Mouse (Mus musculus) limb, embryonic 11.5 days (tissue): ENCODE measurements around the gene Zfp710. TPM values are rescaled to one million over a fixed set of nuclear protein-coding genes. Genes with fewer than 3 reads are reported as not detected.
A peak's percentile ranks its signal among the peaks of the same experiment; 100 is the strongest.

Source experiments
- ATAC-seq: fragments of 200-750 bp; cut with Nextera tagmentation; 2 replicates; pipeline ENCODE4 v1.8.0; 2017; ENCODE audit warnings: low read depth; ENCODE audit not compliant: insufficient number of reproducible peaks, low FRiP score, low TSS enrichment
- DNase-seq: peaks from one replicate; pipeline ENCODE4 v3.0.0-alpha.2; 2015; ENCODE audit warnings: low spot score
- H3K27ac ChIP-seq: fragments of 300-500 bp; sonication (generic); replicated peaks from 2 replicates; pipeline ENCODE4 v1.5.1; 2014; ENCODE audit warnings: low read depth, mild to moderate bottlenecking, low read length
- H3K27me3 ChIP-seq: fragments of 300-500 bp; sonication (generic); 2 replicates; pipeline ENCODE4 v1.6.1; 2014; ENCODE audit warnings: mild to moderate bottlenecking, low read length, mixed read lengths; ENCODE audit not compliant: control insufficient read depth, insufficient read depth
- H3K36me3 ChIP-seq: fragments of 300-500 bp; sonication (generic); 2 replicates; pipeline ENCODE4 v1.6.1; 2014; ENCODE audit warnings: mild to moderate bottlenecking, low read length, moderate library complexity, mixed read lengths; ENCODE audit not compliant: control insufficient read depth, insufficient read depth
- H3K4me1 ChIP-seq: fragments of 300-500 bp; sonication (generic); 2 replicates; pipeline ENCODE4 v1.6.1; 2014; ENCODE audit warnings: low read length, mixed read lengths; ENCODE audit not compliant: control insufficient read depth, insufficient read depth
- H3K4me2 ChIP-seq: fragments of 300-500 bp; sonication (generic); 2 replicates; pipeline ENCODE4 v1.6.1; 2014; ENCODE audit warnings: low read depth, mild to moderate bottlenecking, moderate library complexity; ENCODE audit not compliant: severe bottlenecking
- H3K4me3 ChIP-seq: fragments of 300-500 bp; sonication (generic); 2 replicates; pipeline ENCODE4 v1.5.1; 2014; ENCODE audit warnings: low read depth, low read length
- H3K9ac ChIP-seq: fragments of 300-500 bp; sonication (generic); 2 replicates; pipeline ENCODE4 v1.6.1; 2014; ENCODE audit warnings: mild to moderate bottlenecking, low read length
- H3K9me3 ChIP-seq: fragments of 300-500 bp; sonication (generic); 2 replicates; pipeline ENCODE4 v1.6.1; 2016; ENCODE audit warnings: low read length; ENCODE audit not compliant: control insufficient read depth
- WGBS: fragments of 180-500 bp; shearing (Covaris S2); extraction: QIAGEN DNeasy Blood & Tissue Kit; methylation state at CpG from one replicate; pipeline ENCODE4 v1.1.7; 2014; 5-methylcytosine and 5-hydroxymethylcytosine counted together
- polyA plus RNA-seq: library from polyadenylated mRNA; unstranded; fragments of >200 nt; fragmentation: Nextera tagmentation; extraction: Ambion mirVana; gene quantifications from 2 replicates; pipeline ENCODE4 v1.2.1, GENCODE M21; 2014

Zfp710 gene
- polyA plus RNA-seq, 1 experiment from 2014 or later, result 15.4 TPM

DNA sequence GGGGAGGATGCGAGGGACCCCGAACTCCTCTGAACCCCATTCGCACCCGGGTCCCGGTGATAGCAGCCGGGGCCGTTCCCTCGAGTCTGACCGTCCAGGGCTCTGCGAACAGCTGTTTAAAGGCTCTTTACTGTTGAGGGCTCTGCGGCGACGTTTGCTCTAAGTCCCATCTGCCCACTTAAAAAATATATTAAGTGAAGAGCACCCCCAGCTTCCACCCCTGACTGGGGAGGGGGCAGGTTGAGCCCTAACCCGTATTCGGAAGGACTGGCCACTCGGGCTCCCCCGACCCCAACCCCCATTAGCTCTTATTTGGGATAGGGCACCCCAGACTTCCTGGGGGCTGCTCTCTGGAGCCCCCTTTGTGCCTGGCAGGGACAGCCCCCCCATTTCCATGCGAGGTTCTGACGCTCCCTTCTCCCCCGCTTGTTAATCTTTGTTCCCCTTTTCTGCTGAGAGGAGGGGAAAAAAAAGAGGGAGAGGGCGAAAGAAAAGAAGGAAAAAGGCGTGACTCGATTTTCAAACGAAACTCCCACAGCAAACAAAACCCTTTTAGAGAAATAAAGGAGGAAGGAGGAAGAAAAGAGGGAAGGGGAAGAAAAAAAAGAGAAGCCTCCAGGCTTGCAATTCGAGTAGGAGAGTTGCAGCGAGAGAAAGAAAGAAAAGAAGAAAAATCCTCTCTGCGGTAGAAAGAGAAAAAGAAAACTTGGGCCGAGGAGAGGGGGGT is 940 bp downstream of the Zfp710 start:
- Histone ChIP-seq H3K4me2 (peak overlapping the region; percentile 75), H3K27me3 (no peaks in the 10 kb centered on the region), H3K36me3 (no peaks in the 10 kb centered on the region), H3K9ac (peak overlapping the region; percentile 95), H3K4me1 (peaks cover 9% of the 10 kb centered on the region), H3K4me3 (peak overlapping the region; percentile 59), H3K9me3 (no peaks in the 10 kb centered on the region), H3K27ac (peak overlapping the region; percentile 94)
- ATAC-seq (peak; percentile 14), DNase-seq (no peak)
- WGBS, result under 1% methylated on average over 28 of the region's 28 CpGs

DNA sequence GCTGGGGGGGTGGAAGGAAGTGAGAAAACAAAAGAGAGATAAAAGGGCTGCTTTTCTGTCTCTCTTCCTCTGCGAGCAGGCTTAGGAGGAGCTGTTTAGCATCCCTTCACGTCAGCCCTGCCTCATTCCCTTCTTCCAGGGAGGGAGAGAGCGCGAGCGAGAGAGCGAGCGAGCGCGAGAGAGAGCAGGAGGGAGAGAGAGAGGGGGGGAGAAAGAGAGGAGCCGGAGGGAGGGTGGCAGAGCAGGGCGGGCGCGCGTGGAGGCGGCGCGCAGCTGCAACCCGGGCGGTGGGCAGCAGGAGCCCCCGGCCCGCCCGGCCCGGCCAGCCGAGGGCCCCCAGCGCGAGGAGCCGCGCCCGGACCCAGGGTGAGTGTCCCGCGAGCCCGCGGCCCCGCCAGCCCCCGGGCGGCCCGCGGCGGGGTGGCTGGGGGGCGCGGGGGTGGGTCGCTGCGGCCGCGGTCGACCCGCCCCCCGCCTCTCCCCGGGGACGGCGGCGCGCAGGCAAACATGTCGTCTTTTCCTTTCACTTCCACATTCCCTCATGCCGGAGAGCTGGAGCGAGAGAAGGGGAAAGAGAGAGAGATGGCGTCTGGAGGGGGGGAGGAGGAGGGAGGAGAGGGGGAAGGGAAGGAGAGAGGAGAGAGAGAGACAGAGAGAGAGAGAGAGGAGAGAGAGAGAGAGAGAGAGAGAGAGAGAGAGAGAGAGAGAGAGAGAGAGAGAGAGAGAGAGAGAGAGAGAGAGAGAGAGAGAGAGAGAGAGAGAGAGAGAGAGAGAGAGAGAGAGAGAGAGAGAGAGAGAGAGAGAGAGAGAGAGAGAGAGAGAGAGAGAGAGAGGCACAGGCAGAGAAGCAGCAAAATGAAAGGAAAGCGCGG is 1.7 kb downstream of the Zfp710 start:
- Histone ChIP-seq H3K27ac (peak overlapping the region; percentile 94), H3K4me1 (peaks cover 10% of the 10 kb centered on the region), H3K4me2 (peak overlapping the region; percentile 75), H3K4me3 (peak overlapping the region; percentile 59), H3K9me3 (no peaks in the 10 kb centered on the region), H3K36me3 (no peaks in the 10 kb centered on the region), H3K27me3 (no peaks in the 10 kb centered on the region), H3K9ac (peak overlapping the region; percentile 95)
- ATAC-seq (peak; percentile 21; the same call in 1 of the 2 replicates), DNase-seq (peak; percentile 77)
- WGBS, result 0% methylated on average over 16 of the region's 59 CpGs

DNA sequence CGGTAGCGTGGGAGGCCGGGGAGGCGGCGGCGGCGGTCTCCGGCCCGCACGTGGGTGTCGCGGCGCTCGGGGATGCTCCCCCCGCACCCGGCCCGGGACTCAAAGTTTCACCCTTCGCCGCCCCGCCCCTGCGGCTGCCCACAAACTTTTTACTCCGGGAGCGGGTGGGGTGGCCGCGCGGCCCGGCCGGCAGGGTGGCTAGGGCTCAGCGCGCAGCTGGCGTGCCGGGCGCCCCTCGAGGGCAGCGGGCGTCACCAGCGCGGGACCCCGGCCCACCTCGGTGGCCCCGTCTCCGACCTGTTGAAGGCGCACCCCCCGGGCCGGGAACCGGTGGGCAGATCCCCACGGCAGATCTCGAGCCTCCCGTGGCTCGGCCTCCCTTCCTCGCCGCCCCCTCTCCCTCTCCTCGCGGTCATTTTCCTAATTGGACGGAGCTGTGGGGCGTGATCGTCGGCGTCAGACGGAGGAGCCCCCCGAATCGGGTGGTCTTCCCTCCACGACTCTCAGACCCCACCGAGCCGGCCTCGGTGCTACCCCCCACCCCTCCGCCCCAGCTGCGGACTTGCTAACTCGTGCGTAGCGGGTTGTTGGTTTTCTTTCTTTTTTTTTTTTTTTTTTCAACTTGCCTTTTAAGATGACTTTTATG is 2.5 kb downstream of the Zfp710 start:
- Histone ChIP-seq H3K27ac (peak overlapping the region; percentile 76), H3K4me2 (peak overlapping the region; percentile 75), H3K27me3 (no peaks in the 10 kb centered on the region), H3K9ac (peak overlapping the region; percentile 75), H3K4me1 (peaks cover 11% of the 10 kb centered on the region), H3K36me3 (no peaks in the 10 kb centered on the region), H3K4me3 (peak overlapping the region; percentile 59), H3K9me3 (no peaks in the 10 kb centered on the region)
- DNase-seq (peak; percentile 72), ATAC-seq (no peak)
- 0% methylated on average over 49 of the region's 71 CpGs for WGBS

DNA sequence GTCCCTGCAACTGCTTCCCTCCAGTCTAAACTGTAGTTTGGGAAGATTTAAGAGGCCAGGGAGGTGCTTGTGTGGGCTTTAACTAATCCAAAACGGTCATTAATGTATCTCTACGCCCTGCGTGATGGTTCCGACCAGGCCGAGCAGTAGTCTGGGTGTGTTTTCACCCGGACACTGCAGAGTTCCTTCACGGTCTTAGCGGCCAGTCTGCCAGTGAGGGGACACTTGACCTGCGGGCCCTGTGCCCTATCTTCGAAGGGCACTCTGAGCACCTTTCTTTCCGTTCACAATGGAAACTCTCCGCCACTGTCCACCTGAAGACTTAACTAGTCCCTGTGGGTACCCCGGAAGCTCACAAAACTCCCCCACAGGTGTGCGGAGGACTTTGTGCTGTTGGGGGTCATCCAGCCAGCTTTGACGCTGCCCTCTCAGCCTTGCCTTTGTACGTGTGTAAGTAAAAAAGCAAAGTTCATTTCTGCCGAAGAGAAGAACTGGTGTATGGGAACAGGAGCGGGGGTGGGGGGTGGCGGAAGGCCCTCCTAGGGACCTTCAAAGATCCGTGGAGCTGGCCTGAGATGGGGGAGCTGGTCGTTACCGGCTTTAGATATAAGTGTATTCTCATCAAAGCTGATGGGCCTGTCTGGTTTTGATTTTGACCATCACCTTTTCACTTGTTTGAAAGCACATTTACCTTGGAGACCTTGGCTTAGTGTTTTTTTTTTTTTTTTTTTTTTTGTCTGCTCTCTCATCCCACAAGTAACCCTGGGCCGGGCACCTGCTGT is 3.2 kb downstream of the Zfp710 start:
- Histone ChIP-seq H3K27ac (peak overlapping the region; percentile 76; the same call in 1 of the 2 replicates), H3K36me3 (no peaks in the 10 kb centered on the region), H3K9ac (peak overlapping the region; percentile 75), H3K9me3 (no peaks in the 10 kb centered on the region), H3K4me2 (peak overlapping the region; percentile 75), H3K4me3 (peak overlapping the region; percentile 59), H3K27me3 (no peaks in the 10 kb centered on the region), H3K4me1 (peaks cover 16% of the 10 kb centered on the region)
- 4% methylated on average over 23 of the region's 23 CpGs for WGBS
- DNase-seq (peak; percentile 53), ATAC-seq (no peak)

DNA sequence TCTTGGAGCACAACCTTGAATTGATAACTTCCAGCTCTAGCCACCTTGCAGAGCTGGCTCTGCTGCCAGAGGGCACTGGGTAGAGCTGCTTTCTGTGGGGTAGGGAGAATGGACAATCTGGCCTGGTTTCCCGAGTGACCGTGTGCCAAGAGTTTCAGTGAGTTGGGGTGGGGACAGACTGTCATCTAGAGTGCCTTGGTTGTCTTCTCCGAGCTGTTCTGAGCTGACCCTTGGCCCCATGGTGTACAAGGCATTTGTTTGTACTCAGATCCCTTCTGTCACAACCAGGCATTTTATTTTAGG is 3.8 kb downstream of the Zfp710 start:
- Histone ChIP-seq H3K27me3 (no peaks in the 10 kb centered on the region), H3K27ac (no peak overlapping the region), H3K9ac (no peak overlapping the region), H3K9me3 (no peaks in the 10 kb centered on the region), H3K4me1 (peaks cover 17% of the 10 kb centered on the region), H3K4me2 (peak overlapping the region; percentile 75), H3K36me3 (no peaks in the 10 kb centered on the region), H3K4me3 (no peak overlapping the region)
- WGBS, result 49% methylated on average over 3 of the region's 3 CpGs
- DNase-seq (no peak), ATAC-seq (no peak)

DNA sequence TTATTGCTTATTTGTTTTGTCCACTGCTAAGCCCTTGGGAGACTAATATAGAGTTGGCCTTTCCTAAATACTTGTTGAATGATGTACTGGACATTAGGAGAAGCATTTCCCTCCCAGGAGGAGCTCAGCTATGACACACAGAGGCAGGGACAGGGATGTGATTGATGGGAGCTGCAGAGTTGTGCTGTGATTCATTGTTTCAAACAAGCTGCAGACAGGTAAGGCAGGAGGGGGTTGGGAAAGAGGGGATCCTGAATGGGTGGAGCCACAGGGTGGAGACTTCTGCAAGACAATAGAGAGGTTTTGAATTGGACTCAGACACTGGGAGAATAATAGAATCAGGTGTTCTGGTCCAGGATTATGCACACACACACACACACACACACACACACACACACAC is 5.4 kb downstream of the Zfp710 start:
- DNase-seq (no peak), ATAC-seq (no peak)
- peaks cover 15% of the 10 kb centered on the region for H3K4me1 ChIP-seq
- no peaks in the 10 kb centered on the region for H3K9me3 ChIP-seq
- H3K27ac ChIP-seq, result no peak overlapping the region
- H3K36me3 ChIP-seq, result no peaks in the 10 kb centered on the region
- H3K9ac ChIP-seq, result no peak overlapping the region
- H3K4me2 ChIP-seq, result no peak overlapping the region
- H3K4me3 ChIP-seq, result no peak overlapping the region
- no peaks in the 10 kb centered on the region for H3K27me3 ChIP-seq

DNA sequence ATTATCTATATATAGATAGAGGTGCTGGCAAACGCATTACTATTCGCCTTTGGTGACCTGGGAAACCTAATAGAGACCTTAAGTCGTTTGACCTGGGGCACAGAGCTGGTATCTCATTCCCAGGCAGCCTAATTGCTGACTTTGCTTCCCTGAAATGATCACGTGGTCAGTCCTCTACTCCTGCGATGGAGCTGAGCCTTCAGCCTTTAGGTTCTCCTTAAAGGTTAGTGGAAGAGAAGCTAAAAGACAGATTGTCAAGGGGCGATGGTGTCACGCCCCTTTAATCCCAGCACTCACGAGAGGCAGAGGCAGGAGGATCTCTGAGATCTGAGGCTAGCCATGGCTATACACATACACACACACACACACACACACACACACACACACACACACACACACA is 5.9 kb downstream of the Zfp710 start:
- Histone ChIP-seq H3K36me3 (no peaks in the 10 kb centered on the region), H3K27me3 (no peaks in the 10 kb centered on the region), H3K4me1 (peaks cover 17% of the 10 kb centered on the region), H3K9ac (no peak overlapping the region), H3K27ac (no peak overlapping the region), H3K9me3 (no peaks in the 10 kb centered on the region), H3K4me3 (no peak overlapping the region), H3K4me2 (no peak overlapping the region)
- ATAC-seq (no peak), DNase-seq (no peak)
- WGBS, result 91% methylated on average over 8 of the region's 8 CpGs

DNA sequence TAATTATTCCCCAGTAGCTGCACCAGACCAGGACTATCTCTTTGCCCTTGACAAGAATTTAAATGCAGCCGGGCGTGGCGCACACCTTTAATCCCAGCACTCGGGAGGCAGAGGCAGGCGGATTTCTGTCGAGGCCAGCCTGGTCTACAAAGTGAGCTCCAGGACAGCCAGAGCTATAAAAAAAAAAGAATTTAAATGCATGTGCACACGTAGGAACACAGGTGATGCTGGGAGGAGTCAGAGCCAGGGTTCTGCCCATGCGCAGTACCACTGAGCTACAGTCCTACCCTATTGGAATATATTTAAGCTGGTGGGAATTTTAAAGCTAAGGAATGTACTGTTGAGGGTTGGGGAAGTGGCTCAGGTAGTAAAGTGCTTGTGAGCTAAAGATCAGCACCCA is 6.4 kb downstream of the Zfp710 start:
- Histone ChIP-seq H3K4me1 (peaks cover 22% of the 10 kb centered on the region), H3K27ac (no peak overlapping the region), H3K9ac (no peak overlapping the region), H3K36me3 (no peaks in the 10 kb centered on the region), H3K9me3 (no peaks in the 10 kb centered on the region), H3K4me2 (no peak overlapping the region), H3K27me3 (no peaks in the 10 kb centered on the region), H3K4me3 (no peak overlapping the region)
- WGBS, result 96% methylated on average over 8 of the region's 8 CpGs
- DNase-seq (no peak), ATAC-seq (no peak)
